ENCODE assay signal across 20 mouse cellular contexts in genomic region chr11:53773087-53773486, GRCm38 (mm10). TPM values are rescaled to one million over a fixed set of nuclear protein-coding genes. Genes with fewer than 3 reads are reported as not detected.
A peak's percentile ranks its signal among the peaks of the same experiment; 100 is the strongest.
DNase-seq lines count a peak whose midpoint lies in the region; ATAC-seq and TF ChIP-seq lines count a peak whose summit lies in the region.
"Had no signal": no experiment of that assay in that cellular context is flagged by ENCODE, and none has a peak within 500 bp of the region (broad histone marks: within the 10 kb centered on the region; RNA-seq: fewer than 3 reads in every experiment).

TSS of gene Gm17334 (minus strand) at chr11:53773187.

- H3K4me3 ChIP-seq in heart, adult 2 months, result peak within 1 kb of the TSS; percentile 28
- H3K4me3 ChIP-seq in megakaryocyte, embryonic 14.5 days (replicated peaks), result peak within 1 kb of the TSS; percentile 99
- H3K4me3 ChIP-seq in intestine, embryonic 16.5 days (ENCODE audit: low read length), result no peak within 1 kb of the TSS
- no peak within 1 kb of the TSS for H3K4me3 ChIP-seq in stomach, embryonic 16.5 days (replicated peaks; ENCODE audit: low read length)
- H3K4me3 ChIP-seq: embryonic facial prominence, embryonic 15.5 days; heart, embryonic 10.5 days; limb, embryonic 15.5 days; midbrain, embryonic 13.5 days had no signal

- H3K27ac ChIP-seq in heart, adult 2 months, result peak within 1 kb of the TSS; percentile 42
- no peak within 1 kb of the TSS for H3K27ac ChIP-seq in intestine, embryonic 16.5 days (ENCODE audit: low read length)
- H3K27ac ChIP-seq in stomach, embryonic 16.5 days (ENCODE audit: low read length), result no peak within 1 kb of the TSS
- H3K27ac ChIP-seq: embryonic facial prominence, embryonic 15.5 days; heart, embryonic 10.5 days; limb, embryonic 15.5 days; midbrain, embryonic 13.5 days had no signal

- H3K27me3 ChIP-seq in heart, adult 2 months (ENCODE audit: control insufficient read depth, insufficient read depth, low read length), result no peaks in the 10 kb centered on the region
- H3K27me3 ChIP-seq in megakaryocyte, embryonic 14.5 days (replicated peaks), result no peaks in the 10 kb centered on the region
- no peaks in the 10 kb centered on the region for H3K27me3 ChIP-seq in intestine, embryonic 16.5 days (replicated peaks; ENCODE audit: control insufficient read depth, insufficient read depth, low read length)
- H3K27me3 ChIP-seq in stomach, embryonic 16.5 days (ENCODE audit: control insufficient read depth, insufficient read depth, low read length), result no peaks in the 10 kb centered on the region
- H3K27me3 ChIP-seq: embryonic facial prominence, embryonic 15.5 days; limb, embryonic 15.5 days had no signal

- 0 out of 2 replicates have a peak, but pooled peaks cover 1% of the 10 kb centered on the region for H3K79me2 ChIP-seq in heart, adult 2 months (replicated peaks; ENCODE audit: control insufficient read depth, insufficient read depth, low read length)

- peak within 1 kb of the TSS; percentile 33 for H3K9ac ChIP-seq in heart, adult 2 months (ENCODE audit: low read depth, low read length)
- H3K9ac ChIP-seq in intestine, embryonic 16.5 days (ENCODE audit: low read depth, low read length), result no peak within 1 kb of the TSS; the same call in 1 of the 2 replicates
- H3K9ac ChIP-seq in stomach, embryonic 16.5 days (ENCODE audit: low read length), result no peak within 1 kb of the TSS
- H3K9ac ChIP-seq: embryonic facial prominence, embryonic 15.5 days; limb, embryonic 15.5 days; midbrain, embryonic 13.5 days had no signal

- no peak for DNase-seq in heart, adult 2 months
- no peak for DNase-seq in heart, postnatal 10 days
- DNase-seq: adrenal gland, postnatal 10 days; cerebellum, adult 9-10 months; gastrocnemius, postnatal 10 days; heart, postnatal 4 days; kidney, adult 9 months; lung, postnatal 10 days; thymus, postnatal 25 days had no signal

- no peak for TF ChIP-seq CTCF in heart, adult 2 months (IDR thresholded peaks at IDR 0.05)

- no peaks in the 10 kb centered on the region for H3K9me3 ChIP-seq in megakaryocyte, embryonic 14.5 days
- no peaks in the 10 kb centered on the region for H3K9me3 ChIP-seq in intestine, embryonic 16.5 days (ENCODE audit: control insufficient read depth, low read length)
- no peaks in the 10 kb centered on the region for H3K9me3 ChIP-seq in stomach, embryonic 16.5 days (replicated peaks; ENCODE audit: control insufficient read depth, low read length)
- H3K9me3 ChIP-seq: embryonic facial prominence, embryonic 15.5 days; heart, embryonic 10.5 days; limb, embryonic 15.5 days; midbrain, embryonic 13.5 days had no signal

- intact Hi-C loops in heart, adult 2 months (cut with DNase I), result no loop called here
- intact Hi-C loops in heart, postnatal 10 days (cut with DNase I), result no loop called here

- peaks cover 12% of the 10 kb centered on the region for H3K36me3 ChIP-seq in heart, adult 2 months (ENCODE audit: control insufficient read depth, insufficient read depth, low read length)
- peaks cover 65% of the 10 kb centered on the region for H3K36me3 ChIP-seq in megakaryocyte, embryonic 14.5 days (replicated peaks; ENCODE audit: low read length)
- H3K36me3 ChIP-seq in intestine, embryonic 16.5 days (ENCODE audit: control insufficient read depth, insufficient read depth, low read length), result peaks cover 28% of the 10 kb centered on the region
- peaks cover 6% of the 10 kb centered on the region; the same call in 1 of the 2 replicates for H3K36me3 ChIP-seq in stomach, embryonic 16.5 days (ENCODE audit: control insufficient read depth, insufficient read depth, low read length)
- H3K36me3 ChIP-seq: midbrain, embryonic 13.5 days had no signal

- 76% methylated on average over 5 of the region's 5 CpGs for WGBS in heart, adult 2 months
- WGBS in intestine, embryonic 16.5 days, result 87% methylated on average over 5 of the region's 5 CpGs
- WGBS in stomach, embryonic 16.5 days, result 95% methylated on average over 5 of the region's 5 CpGs

- no peak for TF ChIP-seq POLR2A in heart, adult 2 months (IDR thresholded peaks at IDR 0.05; ENCODE audit: insufficient read depth, low read depth, low read length)

- H3K4me2 ChIP-seq in intestine, embryonic 16.5 days (ENCODE audit: low read depth, low read length), result peak within 1 kb of the TSS; percentile 32
- H3K4me2 ChIP-seq in stomach, embryonic 16.5 days (ENCODE audit: low read depth, low read length), result peak within 1 kb of the TSS; percentile 78
- H3K4me2 ChIP-seq: limb, embryonic 15.5 days; midbrain, embryonic 13.5 days had no signal

- no peak for ATAC-seq in megakaryocyte, adult 5-6 weeks (ENCODE audit: poor library complexity, severe bottlenecking)
- ATAC-seq in intestine, embryonic 16.5 days, result no peak
- ATAC-seq in stomach, embryonic 16.5 days (ENCODE audit: insufficient read depth, low FRiP score), result no peak
- no peak for ATAC-seq in CD4-positive, CD25-positive, alpha-beta regulatory T cell, adult 4 months
- ATAC-seq: hindbrain, embryonic 16.5 days; midbrain, embryonic 13.5 days had no signal

- TF ChIP-seq EP300 in heart, adult 2 months (IDR thresholded peaks at IDR 0.05; ENCODE audit: insufficient read depth, low read depth, low read length), result no peak

- peaks cover 23% of the 10 kb centered on the region for H3K4me1 ChIP-seq in heart, adult 2 months (ENCODE audit: control insufficient read depth, insufficient read depth, low read length)
- H3K4me1 ChIP-seq in megakaryocyte, embryonic 14.5 days, result peaks cover 68% of the 10 kb centered on the region
- H3K4me1 ChIP-seq in intestine, embryonic 16.5 days (ENCODE audit: control insufficient read depth, insufficient read depth, low read length), result peaks cover 19% of the 10 kb centered on the region
- peaks cover 16% of the 10 kb centered on the region for H3K4me1 ChIP-seq in stomach, embryonic 16.5 days (ENCODE audit: control insufficient read depth, insufficient read depth, low read length)

RNA-seq across cellular contexts. Expression of gene Gm17334, which starts in this region (rescaled TPM):
- under 1 TPM in 1 of 2 experiments, not detected in 1; 0.47 TPM for total RNA-seq in heart, adult 2 months (2021)
- 1.4 and 1.8 TPM in 2 replicates for polyA plus RNA-seq in heart, adult 2 months (2012; rRNA removed)
- total RNA-seq in heart, postnatal 10 days (2021), result under 1 TPM in 1 of 2 experiments, not detected in 1; 0.30 TPM
- not detected in 2 replicates for polyA plus RNA-seq in megakaryocyte, embryonic 14.5 days (2012; ENCODE audit: insufficient read depth, low replicate concordance)
- not detected in 2 replicates for total RNA-seq in megakaryocyte, adult 5-6 weeks (2015)
- total RNA-seq in megakaryocyte, adult 5-6 weeks (2017), result not detected in 2 replicates
- 0.34 and 0.81 TPM in 2 replicates for polyA plus RNA-seq in intestine, embryonic 16.5 days (2015; fragmentation: Nextera tagmentation; extraction: Ambion mirVana)
- 0.51 TPM in 1 of 2 replicates, not detected in the other for polyA plus RNA-seq in stomach, embryonic 16.5 days (2015; fragmentation: Nextera tagmentation; extraction: Ambion mirVana)
- polyA plus RNA-seq in CD4-positive, CD25-positive, alpha-beta regulatory T cell, adult 4 months (2017; shearing (Covaris generic)), result 1 to 10 TPM; 6.1 to 9.8 TPM
- total RNA-seq: heart, postnatal 4 days had no signal
- polyA plus RNA-seq: forebrain, embryonic 11.5 days; heart, embryonic 10.5 days; hindbrain, embryonic 16.5 days; midbrain, embryonic 13.5 days had no signal

Comparison
In these comparisons a context has a peak if more than half of its experiments do, and no peak if none do; other contexts are left out.
1. H3K4me3 ChIP-seq: peak in heart, adult 2 months (single experiment) and megakaryocyte, embryonic 14.5 days (single experiment); none in intestine, embryonic 16.5 days (single experiment) and stomach, embryonic 16.5 days (single experiment).